12 mouse cellular contexts compared by ENCODE assay signal in the genomic region with DNA sequence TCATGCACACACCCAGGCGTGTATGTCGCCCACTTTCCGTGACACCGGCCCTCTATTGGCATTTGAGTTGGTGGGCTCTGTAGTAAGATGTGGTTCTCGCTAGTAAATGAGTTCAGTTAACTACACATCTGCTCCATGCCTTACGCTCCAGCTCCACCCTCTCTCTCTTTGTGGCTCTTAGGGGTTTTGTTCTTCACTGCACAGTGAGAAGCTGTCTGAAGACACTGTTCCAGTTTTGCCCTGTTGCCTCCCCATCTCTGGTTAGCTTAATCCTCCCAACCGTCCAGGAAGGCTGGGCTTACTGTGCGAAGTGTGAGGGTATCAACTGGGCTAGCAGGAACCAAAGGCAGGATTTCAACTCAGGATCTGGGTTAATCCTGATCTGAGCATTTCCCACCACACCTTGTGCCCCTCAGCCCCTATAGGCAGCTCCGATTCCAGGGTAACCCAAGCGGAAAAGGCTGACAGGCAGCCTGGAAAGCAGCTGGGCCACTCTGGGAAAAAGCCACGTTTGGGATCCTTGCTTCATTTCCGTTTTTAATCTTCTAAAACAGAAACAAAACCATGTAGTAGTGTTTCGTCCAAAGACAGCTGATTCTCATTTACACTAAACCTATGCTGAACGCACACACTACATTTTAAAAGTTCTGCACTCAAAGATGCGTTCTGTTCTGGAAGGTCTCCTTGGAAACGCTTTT. TPM values are rescaled to one million over a fixed set of nuclear protein-coding genes. Genes with fewer than 3 reads are reported as not detected.
DNase-seq lines count a peak whose midpoint lies in the region; ATAC-seq and TF ChIP-seq lines count a peak whose summit lies in the region.
"Had no signal": no experiment of that assay in that cellular context is flagged by ENCODE, and none has a peak within 500 bp of the region (broad histone marks: within the 10 kb centered on the region; RNA-seq: fewer than 3 reads in every experiment).

No protein-coding gene starts in this region.

- WGBS in midbrain, embryonic 10.5 days: 51% methylated on average over 16 of the region's 16 CpGs
- 45% methylated on average over 16 of the region's 16 CpGs for WGBS in midbrain, embryonic 14.5 days
- WGBS in intestine, embryonic 15.5 days: 69% methylated on average over 16 of the region's 16 CpGs
- WGBS in stomach, embryonic 15.5 days: 68% methylated on average over 16 of the region's 16 CpGs

- ATAC-seq in midbrain, embryonic 14.5 days (ENCODE audit: low FRiP score, low TSS enrichment): no peak
- ATAC-seq in intestine, embryonic 15.5 days: no peak
- ATAC-seq in stomach, embryonic 15.5 days (ENCODE audit: insufficient read depth, low FRiP score, low read depth): no peak
- ATAC-seq: CD4-positive, CD25-positive, alpha-beta regulatory T cell, adult 4 months had no signal

- no peak overlapping the region for H3K4me3 ChIP-seq in gastrocnemius, adult 2 months
- no peak overlapping the region for H3K4me3 ChIP-seq in midbrain, embryonic 10.5 days
- H3K4me3 ChIP-seq in midbrain, embryonic 14.5 days (replicated peaks; ENCODE audit: low read depth, low read length): no peak overlapping the region
- no peak overlapping the region for H3K4me3 ChIP-seq in intestine, embryonic 15.5 days (replicated peaks)
- no peak overlapping the region for H3K4me3 ChIP-seq in stomach, embryonic 15.5 days (replicated peaks)
- H3K4me3 ChIP-seq: megakaryocyte, embryonic 14.5 days had no signal

- peaks cover 8% of the 10 kb centered on the region; the same call in 1 of the 2 replicates for H3K36me3 ChIP-seq in midbrain, embryonic 10.5 days
- H3K36me3 ChIP-seq in midbrain, embryonic 14.5 days (ENCODE audit: control insufficient read depth, insufficient read depth, low read length): no peaks in the 10 kb centered on the region
- H3K36me3 ChIP-seq in intestine, embryonic 15.5 days: no peaks in the 10 kb centered on the region
- no peaks in the 10 kb centered on the region for H3K36me3 ChIP-seq in stomach, embryonic 15.5 days

- DNase-seq in gastrocnemius, adult 2 months: no peak
- DNase-seq in gastrocnemius, postnatal 4 days (ENCODE audit: low spot score in 2 of 2): no peak
- peak; percentile 25 for DNase-seq in midbrain, embryonic 10.5 days (ENCODE audit: low spot score)
- DNase-seq in midbrain, embryonic 14.5 days: no peak
- DNase-seq in left cerebral cortex, adult 9 months (ENCODE audit: low spot score in 2 of 2): no peak
- DNase-seq in T-cell, adult 2 months (ENCODE audit: low spot score): no peak
- DNase-seq: cerebellum, adult 18-20 months; thymus, adult 2 months had no signal

- no peaks in the 10 kb centered on the region for H3K27me3 ChIP-seq in midbrain, embryonic 10.5 days (ENCODE audit: low read depth, poor library complexity, severe bottlenecking)
- no peaks in the 10 kb centered on the region for H3K27me3 ChIP-seq in midbrain, embryonic 14.5 days (ENCODE audit: control insufficient read depth, insufficient read depth, low read length)
- no peaks in the 10 kb centered on the region for H3K27me3 ChIP-seq in intestine, embryonic 15.5 days (replicated peaks)
- no peaks in the 10 kb centered on the region for H3K27me3 ChIP-seq in stomach, embryonic 15.5 days (replicated peaks)

- H3K4me1 ChIP-seq in midbrain, embryonic 10.5 days: peaks cover 88% of the 10 kb centered on the region
- H3K4me1 ChIP-seq in midbrain, embryonic 14.5 days (ENCODE audit: control insufficient read depth, insufficient read depth, low read length): peaks cover 38% of the 10 kb centered on the region
- peaks cover 40% of the 10 kb centered on the region for H3K4me1 ChIP-seq in intestine, embryonic 15.5 days (replicated peaks)
- peaks cover 46% of the 10 kb centered on the region for H3K4me1 ChIP-seq in stomach, embryonic 15.5 days

- H3K27ac ChIP-seq in gastrocnemius, adult 2 months: peak overlapping the region; percentile 40; the same call in 1 of the 2 replicates
- peak overlapping the region; percentile 78 for H3K27ac ChIP-seq in midbrain, embryonic 10.5 days (replicated peaks)
- H3K27ac ChIP-seq in midbrain, embryonic 14.5 days (replicated peaks; ENCODE audit: low read depth, low read length): no peak overlapping the region
- H3K27ac ChIP-seq in intestine, embryonic 15.5 days: 0 out of 2 replicates have a peak overlapping the region, but pooled peaks have one; percentile 33
- peak overlapping the region; percentile 36 for H3K27ac ChIP-seq in stomach, embryonic 15.5 days

- no peak for TF ChIP-seq CTCF in gastrocnemius, adult 2 months (IDR thresholded peaks at IDR 0.05)

- H3K4me2 ChIP-seq in midbrain, embryonic 14.5 days (ENCODE audit: low read length): no peak overlapping the region
- no peak overlapping the region for H3K4me2 ChIP-seq in intestine, embryonic 15.5 days (replicated peaks)
- no peak overlapping the region for H3K4me2 ChIP-seq in stomach, embryonic 15.5 days

- H3K9ac ChIP-seq in midbrain, embryonic 14.5 days (replicated peaks; ENCODE audit: low read length): no peak overlapping the region
- no peak overlapping the region for H3K9ac ChIP-seq in intestine, embryonic 15.5 days
- H3K9ac ChIP-seq in stomach, embryonic 15.5 days: no peak overlapping the region

- H3K9me3 ChIP-seq in midbrain, embryonic 10.5 days (replicated peaks): no peaks in the 10 kb centered on the region
- H3K9me3 ChIP-seq in midbrain, embryonic 14.5 days (ENCODE audit: control insufficient read depth, low read length): no peaks in the 10 kb centered on the region
- H3K9me3 ChIP-seq in intestine, embryonic 15.5 days: no peaks in the 10 kb centered on the region
- no peaks in the 10 kb centered on the region for H3K9me3 ChIP-seq in stomach, embryonic 15.5 days
- H3K9me3 ChIP-seq: megakaryocyte, embryonic 14.5 days had no signal

- intact Hi-C loops in gastrocnemius, adult 2 months (cut with DNase I): no loop called here

RNA-seq across cellular contexts. Expression of a gene that starts 45.9 kb away (rescaled TPM):
- 10 to 100 TPM; 42.0 to 49.3 TPM for total RNA-seq in gastrocnemius, adult 2 months (2021)
- total RNA-seq in gastrocnemius, postnatal 4 days (2021): 10 to 100 TPM; 59.8 to 60.9 TPM
- polyA plus RNA-seq in midbrain, embryonic 10.5 days (2016; fragmentation: Nextera tagmentation; extraction: Ambion mirVana): 59.3 and 59.5 TPM in 2 replicates
- 21.9 and 28.2 TPM in 2 replicates for polyA plus RNA-seq in midbrain, embryonic 14.5 days (2014; fragmentation: Nextera tagmentation; extraction: Ambion mirVana)
- polyA plus RNA-seq in intestine, embryonic 15.5 days (2015; fragmentation: Nextera tagmentation; extraction: Ambion mirVana): 31.1 and 31.2 TPM in 2 replicates
- 35.1 and 37.9 TPM in 2 replicates for polyA plus RNA-seq in stomach, embryonic 15.5 days (2015; fragmentation: Nextera tagmentation; extraction: Ambion mirVana)

RNA-seq across cellular contexts. Expression of a gene that starts 53.7 kb away (rescaled TPM):
- 10 to 100 TPM; 29.0 to 45.0 TPM for total RNA-seq in gastrocnemius, adult 2 months (2021)
- total RNA-seq in gastrocnemius, postnatal 4 days (2021): 10 to 100 TPM; 48.7 TPM
- polyA plus RNA-seq in midbrain, embryonic 10.5 days (2016; fragmentation: Nextera tagmentation; extraction: Ambion mirVana): 127 and 128 TPM in 2 replicates
- 111 and 120 TPM in 2 replicates for polyA plus RNA-seq in midbrain, embryonic 14.5 days (2014; fragmentation: Nextera tagmentation; extraction: Ambion mirVana)
- polyA plus RNA-seq in intestine, embryonic 15.5 days (2015; fragmentation: Nextera tagmentation; extraction: Ambion mirVana): 87.2 and 103 TPM in 2 replicates
- polyA plus RNA-seq in stomach, embryonic 15.5 days (2015; fragmentation: Nextera tagmentation; extraction: Ambion mirVana): 92.5 and 96.5 TPM in 2 replicates
